Mouse (Mus musculus) lung, adult 2 months (tissue): ENCODE measurements around the gene Pmepa1.

Source experiments
- CTCF ChIP-seq: fragments of 200-500 bp; IDR thresholded peaks from 2 replicates; pipeline ENCODE4 v1.5.1; 2011; ENCODE audit warnings: mild to moderate bottlenecking, low read length, control low read depth; ENCODE audit not compliant: insufficient read depth
- POLR2A ChIP-seq: fragments of 200-500 bp; IDR thresholded peaks from 2 replicates; pipeline ENCODE4 v1.6.1; 2011; ENCODE audit warnings: low read depth, mild to moderate bottlenecking, control low read depth, low read length, borderline replicate concordance; ENCODE audit errors: extremely low read depth

GRCm38 (mm10) chr2:173217763-173218258 lies 58.5 kb downstream of the Pmepa1 start:
- no peak for TF ChIP-seq POLR2A
- TF ChIP-seq CTCF, result no peak
